Mouse (Mus musculus) midbrain, embryonic 11.5 days (tissue): ENCODE measurements around the gene Scaf8. TPM values are rescaled to one million over a fixed set of nuclear protein-coding genes. Genes with fewer than 3 reads are reported as not detected.

Experiments
- polyA plus RNA-seq: library from polyadenylated mRNA; unstranded; fragments of >200 nt; fragmentation: Nextera tagmentation; extraction: Ambion mirVana; gene quantifications from 2 replicates; pipeline ENCODE4 v1.2.1, GENCODE M21; 2014

Scaf8 gene
- polyA plus RNA-seq, 1 experiment from 2014 or later = 25.8 TPM

Other genes starting within 250 kb of the Scaf8 start
- 2.5 and 3.0 TPM in 2 replicates for gene Tiam2, start 211.6 kb downstream of the Scaf8 start, polyA plus RNA-seq